Mouse (Mus musculus) neural tube, embryonic 14.5 days (tissue): Measurements from ENCODE around the gene Wdr59. TPM values are rescaled to one million over a fixed set of nuclear protein-coding genes. Genes with fewer than 3 reads are reported as not detected.

ENCODE experiments used
- ATAC-seq: fragments of 200-750 bp; cut with Nextera tagmentation; 2 replicates; pipeline ENCODE4 v1.8.0; 2017; ENCODE audit warnings: low read depth, mild to moderate bottlenecking, moderate TSS enrichment, moderate library complexity
- H3K27ac ChIP-seq: fragments of 300-500 bp; sonication (generic); 2 replicates; pipeline ENCODE4 v1.5.1; 2014; ENCODE audit warnings: low read depth, mild to moderate bottlenecking, control low read depth, low read length, moderate library complexity, mixed read lengths
- H3K27me3 ChIP-seq: fragments of 300-500 bp; sonication (generic); 2 replicates; pipeline ENCODE4 v1.6.1; 2014; ENCODE audit warnings: low read length; ENCODE audit not compliant: control insufficient read depth, insufficient read depth
- H3K36me3 ChIP-seq: fragments of 300-500 bp; sonication (generic); 2 replicates; pipeline ENCODE4 v1.6.1; 2014; ENCODE audit warnings: low read length, mixed read lengths; ENCODE audit not compliant: control insufficient read depth, insufficient read depth
- H3K4me1 ChIP-seq: fragments of 300-500 bp; sonication (generic); 2 replicates; pipeline ENCODE4 v1.6.1; 2014; ENCODE audit warnings: low read length; ENCODE audit not compliant: control insufficient read depth, insufficient read depth
- H3K4me2 ChIP-seq: fragments of 300-500 bp; sonication (generic); 2 replicates; pipeline ENCODE4 v1.6.1; 2014; ENCODE audit warnings: mild to moderate bottlenecking, low read depth, low read length, control low read depth
- H3K4me3 ChIP-seq: fragments of 300-500 bp; sonication (generic); 2 replicates; pipeline ENCODE4 v1.5.1; 2014; ENCODE audit warnings: low read depth, low read length, control low read depth, mixed read lengths
- H3K9ac ChIP-seq: fragments of 300-500 bp; sonication (generic); replicated peaks from 2 replicates; pipeline ENCODE4 v1.6.1; 2014; ENCODE audit warnings: low read depth, mild to moderate bottlenecking, control low read depth, low read length, mixed read lengths
- H3K9me3 ChIP-seq: fragments of 300-500 bp; sonication (generic); 2 replicates; pipeline ENCODE4 v1.6.1; 2016; ENCODE audit warnings: low read length; ENCODE audit not compliant: control insufficient read depth
- WGBS: fragments of 180-500 bp; shearing (Covaris S2); extraction: QIAGEN DNeasy Blood & Tissue Kit; methylation state at CpG from one replicate; pipeline ENCODE4 v1.1.7; 2014; 5-methylcytosine and 5-hydroxymethylcytosine counted together
- polyA plus RNA-seq: library from polyadenylated mRNA; unstranded; fragments of >200 nt; fragmentation: Nextera tagmentation; extraction: Ambion mirVana; gene quantifications from 2 replicates; pipeline ENCODE4 v1.2.1, GENCODE M21; 2014

The Wdr59 gene
- polyA plus RNA-seq, 1 experiment from 2014 or later, result 8.5 TPM

GRCm38 (mm10) chr8:111545406-111546156 lies 23.7 kb upstream of the Wdr59 start:
- H3K36me3 ChIP-seq, result no peaks in the 10 kb centered on the region
- no peak overlapping the region for H3K27ac ChIP-seq
- H3K9me3 ChIP-seq, result no peaks in the 10 kb centered on the region
- peaks cover 17% of the 10 kb centered on the region for H3K4me1 ChIP-seq
- no peak overlapping the region for H3K9ac ChIP-seq
- 93% methylated on average over 8 of the region's 8 CpGs for WGBS
- no peak overlapping the region for H3K4me3 ChIP-seq
- no peak for ATAC-seq
- H3K4me2 ChIP-seq, result no peak overlapping the region
- no peaks in the 10 kb centered on the region for H3K27me3 ChIP-seq

GRCm38 (mm10) chr8:111543712-111544380 lies 22.0 kb upstream of the Wdr59 start:
- Histone ChIP-seq H3K4me1 (peaks cover 24% of the 10 kb centered on the region), H3K36me3 (no peaks in the 10 kb centered on the region), H3K9ac (no peak overlapping the region), H3K27me3 (no peaks in the 10 kb centered on the region), H3K27ac (no peak overlapping the region), H3K9me3 (no peaks in the 10 kb centered on the region), H3K4me2 (no peak overlapping the region), H3K4me3 (no peak overlapping the region)
- 87% methylated on average over 9 of the region's 9 CpGs for WGBS
- no peak for ATAC-seq

GRCm38 (mm10) chr8:111539422-111540076 lies 17.7 kb upstream of the Wdr59 start:
- Histone ChIP-seq H3K9ac (peak overlapping the region; percentile 46), H3K4me2 (peak overlapping the region; percentile 94), H3K4me1 (peaks cover 33% of the 10 kb centered on the region), H3K27ac (no peak overlapping the region), H3K4me3 (peak overlapping the region; percentile 96), H3K27me3 (no peaks in the 10 kb centered on the region), H3K9me3 (no peaks in the 10 kb centered on the region), H3K36me3 (no peaks in the 10 kb centered on the region)
- 36% methylated on average over 10 of the region's 10 CpGs for WGBS
- no peak for ATAC-seq

- peak overlapping the region; percentile 94 for H3K4me2 ChIP-seq
- H3K27ac ChIP-seq, result 0 out of 2 replicates have a peak overlapping the region, but pooled peaks have one; percentile 22
Measured at GRCm38 (mm10) chr8:111538194-111538593, 16.3 kb upstream of the Wdr59 start.

GRCm38 (mm10) chr8:111537765-111538158 lies 15.9 kb upstream of the Wdr59 start:
- Histone ChIP-seq H3K4me1 (peaks cover 33% of the 10 kb centered on the region), H3K36me3 (no peaks in the 10 kb centered on the region), H3K27ac (peak overlapping the region; percentile 95; the same call in 1 of the 2 replicates), H3K27me3 (no peaks in the 10 kb centered on the region), H3K9ac (peak overlapping the region; percentile 95), H3K9me3 (no peaks in the 10 kb centered on the region), H3K4me2 (peak overlapping the region; percentile 94), H3K4me3 (peak overlapping the region; percentile 96)
- 5% methylated on average over 8 of the region's 8 CpGs for WGBS
- no peak for ATAC-seq

More at GRCm38 (mm10) chr8:111538194-111538593, 16.3 kb upstream of the Wdr59 start:
- ATAC-seq, result no peak
- H3K27me3 ChIP-seq, result no peaks in the 10 kb centered on the region
- no peaks in the 10 kb centered on the region for H3K36me3 ChIP-seq
- no peaks in the 10 kb centered on the region for H3K9me3 ChIP-seq
- H3K9ac ChIP-seq, result peak overlapping the region; percentile 95
- H3K4me3 ChIP-seq, result peak overlapping the region; percentile 96
- WGBS, result 0% methylated on average over 2 of the region's 2 CpGs
- H3K4me1 ChIP-seq, result peaks cover 33% of the 10 kb centered on the region

- under 1% methylated on average over 64 of the region's 64 CpGs for WGBS
- peak; percentile 60 for ATAC-seq
- peaks cover 33% of the 10 kb centered on the region for H3K4me1 ChIP-seq
Measured at GRCm38 (mm10) chr8:111536978-111537764, 15.3 kb upstream of the Wdr59 start.

GRCm38 (mm10) chr8:111536031-111536977 lies 14.4 kb upstream of the Wdr59 start, which contains the start of gene Znrf1:
Znrf1 (plus strand) TSS chr8:111536097.
- H3K27ac ChIP-seq, result peak within 1 kb of the TSS; percentile 95
- H3K4me3 ChIP-seq, result peak within 1 kb of the TSS; percentile 96
- WGBS, result 1% methylated on average over 52 of the region's 100 CpGs
- H3K4me1 ChIP-seq, result peaks cover 33% of the 10 kb centered on the region
- peak; percentile 95 for ATAC-seq
- no peaks in the 10 kb centered on the region for H3K36me3 ChIP-seq
- H3K9me3 ChIP-seq, result no peaks in the 10 kb centered on the region
- H3K27me3 ChIP-seq, result no peaks in the 10 kb centered on the region
- H3K9ac ChIP-seq, result peak within 1 kb of the TSS; percentile 95
- peak within 1 kb of the TSS; percentile 94 for H3K4me2 ChIP-seq

More at GRCm38 (mm10) chr8:111536978-111537764, 15.3 kb upstream of the Wdr59 start:
- peak overlapping the region; percentile 94 for H3K4me2 ChIP-seq
- no peaks in the 10 kb centered on the region for H3K27me3 ChIP-seq
- H3K27ac ChIP-seq, result peak overlapping the region; percentile 95
- no peaks in the 10 kb centered on the region for H3K9me3 ChIP-seq
- peak overlapping the region; percentile 95 for H3K9ac ChIP-seq
- no peaks in the 10 kb centered on the region for H3K36me3 ChIP-seq
- H3K4me3 ChIP-seq, result peak overlapping the region; percentile 96
